Mouse (Mus musculus): ENCODE results near the gene Srrd.
"Not testable (repeated sequence)": the region's sequence is repeated elsewhere in the genome, so short reads cannot be mapped to it uniquely, and the experiment has no call there.

DNA sequence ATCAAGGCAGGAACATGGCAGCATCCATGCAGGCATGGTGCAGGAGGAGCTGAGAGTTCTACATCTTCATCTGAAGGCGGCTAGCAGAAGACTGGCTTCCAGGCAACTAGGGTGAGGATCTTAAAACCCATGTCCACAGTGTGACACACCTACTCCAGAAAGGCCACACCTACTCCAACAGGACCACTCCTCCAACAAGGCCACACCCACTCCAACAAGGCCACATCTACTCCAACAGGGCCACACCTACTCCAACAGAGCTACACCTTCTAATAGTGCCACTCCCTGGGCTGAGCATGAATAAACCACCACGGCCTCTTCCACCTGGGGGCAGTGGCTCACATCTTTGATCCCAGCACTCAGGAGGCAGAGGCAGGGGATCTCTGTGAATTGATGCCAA is 23.5 kb downstream of the Srrd start:
- not testable (repeated sequence) for TF ChIP-seq EP300, CTCF (IDR thresholded peaks at IDR 0.05)
